Mouse (Mus musculus) adrenal gland, postnatal 4 days (tissue): ENCODE measurements around the gene Rpl12. TPM values are rescaled to one million over a fixed set of nuclear protein-coding genes. Genes with fewer than 3 reads are reported as not detected.
"Not testable (repeated sequence)": the region's sequence is repeated elsewhere in the genome, so short reads cannot be mapped to it uniquely, and the experiment has no call there.

Experiments used
- DNase-seq, 2 experiments: peaks; one replicate each; pipeline ENCODE4 v3.0.0; 2021 to 2022; ENCODE audit warnings: low spot score in 2 of 2, mixed read lengths in 2 of 2
- total RNA-seq, 2 experiments: library from RNA; stranded (reverse); gene quantifications; 2 replicates each; pipeline ENCODE4 v1.2.3; 2021

The Rpl12 gene
- total RNA-seq, 2 experiments from 2014 or later = 274 to 283 TPM

DNA sequence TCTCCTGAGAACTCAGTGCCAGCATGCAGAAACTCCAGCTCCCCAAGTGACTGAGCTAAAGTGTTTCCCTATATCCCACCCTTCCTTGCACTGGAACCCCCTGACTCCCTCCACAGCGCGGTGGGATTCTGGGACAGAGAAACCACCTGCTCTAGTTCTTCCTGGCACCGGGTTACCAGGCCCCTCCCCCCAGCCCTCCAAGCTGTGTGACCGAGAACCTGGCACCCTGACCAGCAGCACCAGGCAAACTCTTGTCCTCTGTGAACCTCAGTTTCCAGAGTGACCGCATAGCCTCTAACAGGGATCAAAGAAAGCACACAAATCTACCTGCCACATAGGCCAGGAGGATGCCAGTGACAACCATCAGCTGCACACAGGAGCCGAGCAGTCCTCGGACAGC is 18.3 kb downstream of the Rpl12 start:
- DNase-seq = no peak

- DNase-seq = peak in 1 of 2 experiments; percentile 25
These were observed 19.9 kb downstream of the Rpl12 start for GRCm38 (mm10) chr2:32981281-32981680.

DNA sequence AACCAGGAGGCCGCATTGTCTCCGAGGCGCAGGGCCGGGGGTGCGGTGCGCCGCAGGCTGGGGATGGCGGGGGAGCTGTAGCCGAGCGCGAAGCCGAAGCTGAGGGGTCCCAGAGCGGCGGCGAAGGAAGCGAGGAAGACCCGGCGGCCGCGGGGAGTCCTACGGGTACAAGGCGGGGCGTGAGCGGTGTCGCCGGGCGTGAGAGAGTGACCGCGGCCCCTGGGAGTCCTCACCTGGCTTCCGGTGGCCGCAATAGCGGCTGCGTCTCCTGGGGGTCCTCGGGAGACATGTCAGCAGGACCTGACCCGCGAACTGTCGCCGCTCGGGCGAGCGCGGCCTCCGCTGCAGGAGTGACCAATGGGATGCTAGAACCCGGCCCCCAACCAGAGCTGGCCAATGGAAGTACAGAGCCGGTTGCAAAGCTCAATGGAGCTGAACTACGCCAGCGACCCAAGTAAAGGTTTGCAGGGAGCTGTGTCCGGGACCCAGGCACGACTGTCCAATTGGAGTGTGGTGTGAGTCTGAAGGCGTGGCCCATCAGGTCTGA is 20.4 kb downstream of the Rpl12 start, which contains the start of gene Slc2a8:
Gene Slc2a8, minus strand, starts transcription at position 359 of the 547 bp plus-strand sequence.
- DNase-seq = peak; percentile 79 to 80

DNA sequence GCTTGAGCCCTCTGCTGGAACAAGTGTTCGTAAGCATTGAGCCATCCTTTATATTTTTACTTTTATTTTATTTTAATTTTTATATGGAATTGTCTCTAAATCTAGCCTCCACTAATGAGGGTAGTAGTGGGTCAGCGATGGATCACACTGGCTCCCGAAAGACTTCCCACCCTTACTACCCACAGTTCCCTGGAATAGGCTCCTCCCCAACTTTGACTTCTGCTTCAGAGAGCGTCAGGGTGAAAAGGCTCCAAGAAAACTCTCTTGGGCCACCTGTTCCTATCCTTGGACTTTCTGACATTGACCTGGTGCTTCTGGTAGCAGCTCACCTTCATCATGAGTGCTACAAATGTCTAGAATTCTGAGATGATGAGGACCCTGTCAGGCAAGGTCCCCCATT is 21.3 kb downstream of the Rpl12 start:
- no peak for DNase-seq

- no peak for DNase-seq
These were observed 22.3 kb downstream of the Rpl12 start for GRCm38 (mm10) chr2:32983617-32984016.

GRCm38 (mm10) chr2:32985844-32986243 is 24.5 kb downstream of the Rpl12 start:
- DNase-seq = no peak

GRCm38 (mm10) chr2:32989376-32989775 is 28.0 kb downstream of the Rpl12 start:
- no peak for DNase-seq

DNA sequence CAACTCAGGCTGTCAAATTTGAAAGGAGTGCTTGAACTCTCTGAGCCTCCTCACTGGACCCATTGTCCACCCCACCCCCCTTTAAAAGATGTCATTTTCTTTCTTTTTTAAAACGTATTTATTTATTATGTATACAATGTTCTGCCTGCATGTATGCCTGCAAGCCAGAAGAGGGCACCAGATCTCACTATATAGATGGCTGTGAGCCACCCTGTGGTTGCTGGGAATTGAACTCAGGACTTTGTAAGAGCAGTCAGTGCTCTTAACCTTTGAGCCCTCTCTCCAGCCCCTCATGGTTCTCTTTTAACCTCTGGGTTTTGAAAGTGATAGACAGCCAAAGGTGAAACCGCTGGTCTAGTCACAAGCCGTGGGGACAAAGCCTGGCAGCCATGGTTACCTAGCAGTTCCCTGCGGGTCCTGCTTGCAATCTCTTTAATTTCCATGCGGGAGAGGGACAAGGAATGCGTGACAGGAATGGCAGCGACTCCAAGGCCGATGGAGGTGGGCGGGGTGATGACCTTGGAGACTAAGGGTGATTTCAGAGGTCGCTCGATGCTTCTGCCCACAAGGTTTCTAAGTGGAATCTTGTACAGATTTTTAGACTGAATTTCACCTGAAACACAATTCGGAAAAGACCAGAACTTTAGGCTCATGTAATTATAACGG is 28.9 kb downstream of the Rpl12 start:
- DNase-seq = no peak

- no peak for DNase-seq
These were observed 30.8 kb downstream of the Rpl12 start for GRCm38 (mm10) chr2:32992130-32992529.

- no peak for DNase-seq
These were observed 35.7 kb downstream of the Rpl12 start for GRCm38 (mm10) chr2:32997081-32997480.

DNA sequence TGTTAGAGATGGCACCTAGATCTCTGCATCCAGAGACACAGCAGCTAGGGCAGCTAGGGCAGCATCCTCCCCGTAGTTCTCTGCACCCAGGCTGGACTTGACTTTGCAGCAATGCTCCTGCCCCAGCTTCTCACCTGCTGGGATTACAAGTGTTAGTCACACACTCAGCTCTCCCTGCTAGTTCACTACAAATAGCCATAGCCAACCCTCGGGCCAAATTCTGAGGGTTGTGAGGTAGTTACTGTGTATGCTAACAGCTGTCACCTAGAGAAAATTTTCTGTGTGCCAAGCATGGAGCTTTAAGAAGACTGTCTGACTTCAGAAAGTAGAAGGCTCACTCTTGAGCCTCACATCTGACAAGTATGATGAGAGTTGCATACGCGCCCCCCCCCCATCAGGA is 36.4 kb downstream of the Rpl12 start:
- no peak for DNase-seq

DNA sequence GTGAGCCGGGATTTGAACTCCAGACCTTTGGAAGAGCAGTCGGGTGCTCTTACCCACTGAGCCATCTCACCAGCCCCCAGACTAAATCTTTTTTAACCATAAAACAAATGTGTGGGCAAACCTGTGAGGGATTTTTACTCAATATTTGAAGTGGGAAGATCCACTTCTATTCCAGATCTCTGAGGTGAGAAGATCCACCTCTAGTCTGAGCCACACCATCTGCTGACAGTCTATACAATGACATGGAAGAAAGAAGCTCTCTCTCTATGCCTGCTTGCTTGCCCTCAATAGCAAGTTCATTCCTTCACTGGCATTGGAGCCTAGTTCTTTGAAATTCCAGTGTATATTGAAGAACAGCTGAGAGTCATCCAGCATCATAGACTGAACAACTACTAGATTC is 38.4 kb downstream of the Rpl12 start:
- no peak for DNase-seq

GRCm38 (mm10) chr2:33002144-33002543 is 40.8 kb downstream of the Rpl12 start:
- DNase-seq = no peak

DNA sequence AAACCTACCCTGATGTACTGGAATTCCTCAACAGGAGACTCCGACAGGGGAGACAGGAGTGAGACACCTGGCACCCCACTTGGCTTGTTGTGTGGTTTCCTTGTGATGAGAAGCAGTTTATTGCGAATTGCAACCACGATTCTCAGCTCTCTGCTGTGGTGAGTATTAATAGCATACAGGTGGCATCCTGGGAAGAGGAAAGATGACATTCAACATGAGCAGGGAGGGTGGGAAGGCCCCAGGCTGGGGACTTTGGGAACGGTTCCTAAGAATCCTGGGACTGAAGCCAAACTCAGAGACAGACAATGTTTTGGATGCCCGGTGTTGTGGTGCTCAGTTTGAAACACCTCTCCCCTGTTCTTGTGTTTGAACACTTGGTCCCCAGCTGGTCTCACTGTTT is 43.7 kb downstream of the Rpl12 start:
- no peak for DNase-seq

- not testable (repeated sequence) for DNase-seq
These were observed 47.7 kb downstream of the Rpl12 start for GRCm38 (mm10) chr2:33009055-33009454.

GRCm38 (mm10) chr2:33014877-33015276 is 53.5 kb downstream of the Rpl12 start:
- DNase-seq = no peak

Other genes starting within 250 kb of the Rpl12 start
- 100 to 1,000 TPM; 102 to 105 TPM for gene Cdk9, start 248.5 kb upstream of the Rpl12 start, total RNA-seq
- 10 to 100 TPM; 32.3 to 32.9 TPM for gene Sh2d3c, start 240.5 kb upstream of the Rpl12 start, total RNA-seq
- under 1 TPM in 1 of 2 experiments, not detected in 1; 0.28 TPM for gene 6330409D20Rik, start 220.5 kb upstream of the Rpl12 start, total RNA-seq
- gene Tor2a, start 204.3 kb upstream of the Rpl12 start, total RNA-seq = 10 to 100 TPM; 31.5 to 36.5 TPM
- gene Ttc16, start 185.9 kb upstream of the Rpl12 start, total RNA-seq = under 1 TPM in 1 of 2 experiments, not detected in 1; 0.23 TPM
- gene Ptrh1, start 185.8 kb upstream of the Rpl12 start, total RNA-seq = 1 to 10 TPM; 4.0 to 5.2 TPM
- not detected for gene Cfap157, start 177.1 kb upstream of the Rpl12 start, total RNA-seq
- 10 to 100 TPM; 42.5 to 48.7 TPM for gene Stxbp1, start 114.3 kb upstream of the Rpl12 start, total RNA-seq
- gene Fam129b, start 85.4 kb upstream of the Rpl12 start, total RNA-seq = 10 to 100 TPM; 30.8 to 35.5 TPM
- gene Lrsam1, start 55 bp downstream of the Rpl12 start, total RNA-seq = 10 to 100 TPM; 23.7 to 26.5 TPM
- gene Slc2a8, start 20.5 kb downstream of the Rpl12 start, total RNA-seq = 10 to 100 TPM; 19.7 to 20.4 TPM
- 10 to 100 TPM; 35.7 to 39.7 TPM for gene Garnl3, start 170.1 kb downstream of the Rpl12 start, total RNA-seq